Mouse (Mus musculus) MEL (cell line): ENCODE results near the gene Gm37240. TPM values are rescaled to one million over a fixed set of nuclear protein-coding genes. Genes with fewer than 3 reads are reported as not detected.

Experiments used
- DNase-seq: peaks from one replicate; pipeline ENCODE4 v3.0.0; 2011; ENCODE audit warnings: low read depth, low spot score
- H3K27ac ChIP-seq: 2 replicates; pipeline ENCODE4 v1.5.1; 2012; ENCODE audit warnings: low read depth, mild to moderate bottlenecking, control low read depth, low read length, moderate library complexity; ENCODE audit not compliant: control insufficient read depth
- H3K27me3 ChIP-seq, 2 experiments: fragments of 150-350 bp in 1 of 2; sonication (generic) in 1 of 2; 2 replicates each; pipeline ENCODE4 v1.6.1; 2012; ENCODE audit warnings: low read length in 2 of 2, mild to moderate bottlenecking in 2 of 2, improper control_type of control experiment in 1 of 2, moderate library complexity in 1 of 2; ENCODE audit not compliant: insufficient read depth in 2 of 2, control insufficient read depth in 1 of 2
- H3K36me3 ChIP-seq, 2 experiments: 2 replicates each; pipeline ENCODE4 v1.6.1; 2012 to 2014; ENCODE audit warnings: low read length in 2 of 2, improper control_type of control experiment in 1 of 2, inconsistent platforms in 1 of 2, mild to moderate bottlenecking in 1 of 2; ENCODE audit not compliant: insufficient read depth in 2 of 2, control insufficient read depth in 1 of 2
- H3K4me1 ChIP-seq, 2 experiments: fragments of 150-350 bp in 1 of 2; sonication (generic) in 1 of 2; 2 replicates each; pipeline ENCODE4 v1.6.1; 2012; ENCODE audit warnings: low read length in 2 of 2, improper control_type of control experiment in 1 of 2, mild to moderate bottlenecking in 1 of 2; ENCODE audit not compliant: insufficient read depth in 2 of 2, control insufficient read depth in 1 of 2
- H3K4me3 ChIP-seq, 2 experiments: fragments of 150-350 bp in 1 of 2; sonication (generic) in 1 of 2; 2 replicates each; pipeline ENCODE4 v1.5.1; 2012; ENCODE audit warnings: low read depth in 2 of 2, low read length in 2 of 2, mild to moderate bottlenecking in 2 of 2, moderate library complexity in 2 of 2, control low read depth in 1 of 2, improper control_type of control experiment in 1 of 2; ENCODE audit not compliant: control insufficient read depth in 1 of 2, insufficient read depth in 1 of 2
- H3K79me2 ChIP-seq: 2 replicates; pipeline ENCODE4 v1.6.1; 2012; ENCODE audit warnings: mild to moderate bottlenecking, low read length, moderate library complexity; ENCODE audit not compliant: control insufficient read depth, poor library complexity, insufficient read depth
- H3K9ac ChIP-seq: 2 replicates; pipeline ENCODE4 v1.6.1; 2012; ENCODE audit warnings: low read depth, mild to moderate bottlenecking, control low read depth, low read length, moderate library complexity; ENCODE audit not compliant: control insufficient read depth, poor library complexity, severe bottlenecking
- H3K9me3 ChIP-seq: fragments of 150-350 bp; sonication (generic); replicated peaks from 2 replicates; pipeline ENCODE4 v1.6.1; 2012; ENCODE audit warnings: mild to moderate bottlenecking, low read length, improper control_type of control experiment, moderate library complexity; ENCODE audit not compliant: insufficient read depth
- CHD1 ChIP-seq: IDR thresholded peaks from 2 replicates; pipeline ENCODE4 v1.6.1; 2012; ENCODE audit warnings: low read depth, mild to moderate bottlenecking, inconsistent platforms, low read length, improper control_type of control experiment
- CHD2 ChIP-seq: IDR thresholded peaks from 2 replicates; pipeline ENCODE4 v1.6.1; 2011; ENCODE audit warnings: low read length, improper control_type of control experiment
- E2F4 ChIP-seq: IDR thresholded peaks from 2 replicates; pipeline ENCODE4 v1.6.1; 2011; ENCODE audit warnings: low read depth, low read length, improper control_type of control experiment, borderline replicate concordance
- ELF1 ChIP-seq: IDR thresholded peaks from 2 replicates; pipeline ENCODE4 v1.6.1; 2014; ENCODE audit warnings: low read depth, mild to moderate bottlenecking, inconsistent platforms, low read length, improper control_type of control experiment, moderate library complexity
- KAT2A ChIP-seq: conservative IDR thresholded peaks from 2 replicates; pipeline ENCODE4 v1.6.1; 2012; ENCODE audit warnings: low read depth, low read length, improper control_type of control experiment, inconsistent platforms
- MEF2A ChIP-seq: IDR thresholded peaks from 2 replicates; pipeline ENCODE4 v1.6.1; 2014; ENCODE audit warnings: low read depth, mild to moderate bottlenecking, inconsistent platforms, low read length, improper control_type of control experiment; ENCODE audit not compliant: poor library complexity, insufficient replicate concordance, severe bottlenecking; ENCODE audit errors: extremely low read depth
- NELFE ChIP-seq: IDR thresholded peaks from 2 replicates; pipeline ENCODE4 v1.6.1; 2011; ENCODE audit warnings: low read depth, low read length, improper control_type of control experiment
- RAD21 ChIP-seq: IDR thresholded peaks from 2 replicates; pipeline ENCODE4 v1.6.1; 2011; ENCODE audit warnings: mild to moderate bottlenecking, low read depth, low read length, improper control_type of control experiment
- RCOR1 ChIP-seq: IDR thresholded peaks from 2 replicates; pipeline ENCODE4 v1.6.1; 2012; ENCODE audit warnings: low read depth, mild to moderate bottlenecking, inconsistent platforms, low read length, improper control_type of control experiment
- SIN3A ChIP-seq: IDR thresholded peaks from 2 replicates; pipeline ENCODE4 v1.6.1; 2012; ENCODE audit warnings: low read length, improper control_type of control experiment, inconsistent platforms
- SMC3 ChIP-seq: IDR thresholded peaks from 2 replicates; pipeline ENCODE4 v1.6.1; 2011; ENCODE audit warnings: low read depth, low read length, improper control_type of control experiment
- TAL1 ChIP-seq: IDR thresholded peaks from 2 replicates; pipeline ENCODE4 v1.6.1; 2012; ENCODE audit warnings: mild to moderate bottlenecking, inconsistent platforms, low read length, moderate library complexity, mixed read lengths
- TCF12 ChIP-seq: IDR thresholded peaks from 2 replicates; pipeline ENCODE4 v1.6.1; 2014; ENCODE audit warnings: low read depth, mild to moderate bottlenecking, inconsistent platforms, low read length, improper control_type of control experiment, moderate library complexity
- UBTF ChIP-seq: IDR thresholded peaks from 2 replicates; pipeline ENCODE4 v1.6.1; 2012; ENCODE audit warnings: low read depth, mild to moderate bottlenecking, inconsistent platforms, low read length, improper control_type of control experiment, moderate library complexity, borderline replicate concordance; ENCODE audit not compliant: insufficient read depth
- USF1 ChIP-seq: IDR thresholded peaks from 2 replicates; pipeline ENCODE4 v1.6.1; 2014; ENCODE audit warnings: low read depth, mild to moderate bottlenecking, inconsistent platforms, low read length, improper control_type of control experiment, moderate library complexity
- USF2 ChIP-seq, 2 experiments: IDR thresholded peaks; 2 replicates each; pipeline ENCODE4 v1.6.1; 2011 to 2012; ENCODE audit warnings: improper control_type of control experiment in 2 of 2, low read length in 2 of 2, borderline replicate concordance in 1 of 2, inconsistent platforms in 1 of 2, low read depth in 1 of 2, mild to moderate bottlenecking in 1 of 2; ENCODE audit not compliant: insufficient read depth in 1 of 2
- ZNF384 ChIP-seq: IDR thresholded peaks from 2 replicates; pipeline ENCODE4 v1.6.1; 2012; ENCODE audit warnings: low read depth, mild to moderate bottlenecking, inconsistent platforms, low read length, improper control_type of control experiment
- polyA plus RNA-seq, 2 experiments: library from polyadenylated mRNA; stranded (reverse) in 1 of 2; unstranded in 1 of 2; fragments of >175 nt in 1 of 2; fragments of >200 nt in 1 of 2; gene quantifications; 2 replicates each; pipeline versions ENCODE4 v1.2.1 to v1.2.4; 2012; ENCODE audit warnings: low replicate concordance in 2 of 2, low read depth in 1 of 2; ENCODE audit not compliant: insufficient read length in 2 of 2, insufficient read depth in 1 of 2, missing spikeins in 1 of 2
- total RNA-seq: library from RNA; depleted of rRNA; stranded (reverse); fragments of 300-350 nt; gene quantifications from 2 replicates; pipeline ENCODE4 v1.2.3, GENCODE M21; 2012

Gm37240 gene
- total and polyA plus RNA-seq, 3 experiments = 0.04 TPM; not detected in 2

DNA sequence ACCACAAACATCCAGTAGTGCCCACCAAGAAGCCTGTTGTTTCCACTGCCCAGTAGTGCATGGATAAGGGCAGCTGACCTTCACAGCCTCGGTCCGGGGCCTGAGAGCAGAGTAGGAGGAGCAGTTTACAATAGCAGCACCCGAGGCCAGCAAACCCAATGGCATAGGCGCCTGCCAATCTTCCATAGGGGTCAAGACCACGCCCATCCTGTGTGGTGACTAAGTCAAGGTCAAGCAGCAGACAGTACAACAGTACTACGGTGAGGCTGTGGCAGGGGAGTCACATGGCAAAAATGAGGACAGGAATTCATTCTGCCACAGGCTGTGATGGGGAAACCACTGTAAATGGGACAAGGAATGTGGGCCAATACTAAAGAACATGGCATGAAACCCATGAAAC is 417.6 kb downstream of the Gm37240 start:
- Histone ChIP-seq H3K9ac (no peak overlapping the region), H3K79me2 (no peaks in the 10 kb centered on the region), H3K36me3 (no peaks in the 10 kb centered on the region), H3K4me1 (no peaks in the 10 kb centered on the region), H3K9me3 (no peaks in the 10 kb centered on the region), H3K27ac (no peak overlapping the region), H3K27me3 (no peaks in the 10 kb centered on the region), H3K4me3 (no peak overlapping the region)
- DNase-seq = no peak
- no peak for TF ChIP-seq MEF2A
- TF ChIP-seq KAT2A = no peak

DNA sequence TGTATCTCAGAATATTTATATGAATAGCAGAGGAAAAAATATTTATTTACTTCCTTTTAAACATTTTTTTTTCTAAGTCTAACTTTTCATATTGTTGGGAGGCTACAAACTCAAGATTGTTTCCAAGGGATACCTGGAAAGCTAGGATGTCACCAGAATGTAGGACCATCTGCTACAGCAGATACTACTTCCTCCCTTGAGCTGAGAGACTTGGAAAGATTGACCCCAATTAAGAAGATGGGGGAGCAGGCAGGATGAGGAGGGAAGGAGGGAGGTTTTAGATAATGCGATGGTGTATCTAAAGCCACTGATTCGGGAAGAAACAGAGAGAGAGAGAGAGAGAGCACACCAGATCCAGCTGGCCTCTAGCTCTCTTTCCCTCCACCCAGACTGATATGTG is 418.3 kb downstream of the Gm37240 start:
- H3K27me3 ChIP-seq = no peaks in the 10 kb centered on the region
- no peak for DNase-seq
- no peaks in the 10 kb centered on the region for H3K4me1 ChIP-seq
- no peaks in the 10 kb centered on the region for H3K79me2 ChIP-seq
- TF ChIP-seq NELFE (no peak), ZNF384 (no peak), USF2 (IDR thresholded peaks at IDR 0.05; ENCODE audit: borderline replicate concordance in 1 of 2, insufficient read depth in 1 of 2, low read depth in 1 of 2, low read length in 2 of 2) (no peak), USF1 (no peak), TAL1 (no peak), RAD21 (no peak), TCF12 (no peak), E2F4 (no peak), ELF1 (no peak), SMC3 (no peak), SIN3A (no peak), RCOR1 (no peak), CHD1 (no peak), CHD2 (no peak), UBTF (no peak)
- TF ChIP-seq, all 39 proteins: peak for 0
- Histone ChIP-seq H3K4me3 (no peak overlapping the region), H3K9me3 (no peaks in the 10 kb centered on the region), H3K9ac (no peak overlapping the region), H3K36me3 (no peaks in the 10 kb centered on the region), H3K27ac (no peak overlapping the region)
